Mouse (Mus musculus) forebrain, embryonic 10.5 days (tissue): ENCODE measurements at regions not wholly inside any gene's neighbourhood (a gene's known extent, or its start where the extent isn't known, plus 50 kb on each side); places are given as distances from the start of the nearest gene placed in this dataset.

Experiments used
- DNase-seq: peaks from one replicate; pipeline ENCODE4 v3.0.0-alpha.2; 2017; ENCODE audit warnings: low spot score; ENCODE audit errors: extremely low spot score
- H3K27ac ChIP-seq: fragments of 300-500 bp; sonication (generic); 2 replicates; pipeline ENCODE4 v1.5.1; 2016; ENCODE audit warnings: mild to moderate bottlenecking
- H3K27me3 ChIP-seq: fragments of 300-500 bp; sonication (generic); 2 replicates; pipeline ENCODE4 v1.6.1; 2016; ENCODE audit warnings: mild to moderate bottlenecking; ENCODE audit not compliant: poor library complexity, severe bottlenecking
- H3K36me3 ChIP-seq: fragments of 300-500 bp; sonication (generic); replicated peaks from 2 replicates; pipeline ENCODE4 v1.6.1; 2016; ENCODE audit warnings: mild to moderate bottlenecking, moderate library complexity
- H3K4me1 ChIP-seq: fragments of 300-500 bp; sonication (generic); 2 replicates; pipeline ENCODE4 v1.6.1; 2016
- H3K4me3 ChIP-seq: fragments of 300-500 bp; sonication (generic); 2 replicates; pipeline ENCODE4 v1.5.1; 2016; ENCODE audit warnings: mild to moderate bottlenecking, moderate library complexity
- H3K9me3 ChIP-seq: fragments of 300-500 bp; sonication (generic); 2 replicates; pipeline ENCODE4 v1.6.1; 2016; ENCODE audit warnings: mild to moderate bottlenecking, moderate library complexity
- WGBS: fragments of 180-500 bp; shearing (Covaris S2); methylation state at CpG from one replicate; pipeline ENCODE4 v1.1.7; 2016; 5-methylcytosine and 5-hydroxymethylcytosine counted together

- 86% methylated on average over 1 of the region's 1 CpGs for WGBS
- no peaks in the 10 kb centered on the region for H3K9me3 ChIP-seq
Observed at GRCm38 (mm10) chr13:71342921-71343320, 501.3 kb upstream of the Adamts16 start.

DNA sequence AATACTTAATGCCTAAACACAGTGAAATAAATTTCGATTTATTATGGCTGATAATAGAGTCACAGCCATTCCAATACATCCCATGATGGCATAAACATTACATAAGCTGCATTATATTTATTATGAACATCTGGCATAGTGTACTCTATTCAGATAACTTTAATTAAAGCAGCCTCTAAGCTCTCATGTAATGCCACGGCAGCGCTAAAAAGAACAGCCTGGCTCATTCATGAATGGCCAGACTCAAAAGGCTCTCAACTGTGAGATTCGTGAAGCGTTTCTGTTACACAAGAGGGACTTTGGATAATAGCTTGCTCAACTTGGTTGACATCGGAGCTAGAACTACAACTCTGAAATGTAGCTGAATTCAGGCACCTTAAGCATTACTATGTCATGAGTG lies 497.1 kb upstream of the Adamts16 start:
- DNase-seq, result no peak
- H3K4me3 ChIP-seq, result no peak overlapping the region
- peaks cover 5% of the 10 kb centered on the region for H3K27me3 ChIP-seq
- no peak overlapping the region for H3K27ac ChIP-seq
- peaks cover 10% of the 10 kb centered on the region; the same call in 1 of the 2 replicates for H3K4me1 ChIP-seq
- no peaks in the 10 kb centered on the region for H3K36me3 ChIP-seq
- WGBS, result 49% methylated on average over 6 of the region's 6 CpGs
- no peaks in the 10 kb centered on the region for H3K9me3 ChIP-seq

More at GRCm38 (mm10) chr13:71342921-71343320, 501.3 kb upstream of the Adamts16 start:
- H3K36me3 ChIP-seq, result no peaks in the 10 kb centered on the region
- H3K4me1 ChIP-seq, result peaks cover 10% of the 10 kb centered on the region; the same call in 1 of the 2 replicates
- H3K27ac ChIP-seq, result no peak overlapping the region
- no peak for DNase-seq
- no peaks in the 10 kb centered on the region for H3K27me3 ChIP-seq
- no peak overlapping the region for H3K4me3 ChIP-seq

DNA sequence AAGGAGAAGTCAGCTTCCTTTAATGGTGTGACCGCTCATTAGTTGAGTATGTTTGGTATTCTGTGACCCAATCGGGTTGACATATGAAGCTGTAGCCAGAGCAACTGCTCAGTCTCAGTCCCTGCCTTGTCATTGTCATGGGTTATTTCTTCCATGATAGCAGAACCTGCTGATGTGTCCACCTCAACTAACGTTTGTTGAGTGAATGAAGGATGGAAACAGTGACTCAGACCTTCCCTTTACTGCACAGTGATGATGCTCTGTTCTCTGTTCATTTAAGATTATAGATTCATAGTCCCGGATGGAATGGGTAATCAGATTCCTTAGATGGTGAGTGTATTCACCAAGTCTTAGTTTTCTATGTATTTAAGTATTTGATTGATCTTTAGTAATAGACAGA lies 493.3 kb upstream of the Adamts16 start:
- Histone ChIP-seq H3K4me1 (peaks cover 28% of the 10 kb centered on the region), H3K36me3 (no peaks in the 10 kb centered on the region), H3K9me3 (no peaks in the 10 kb centered on the region), H3K4me3 (no peak overlapping the region), H3K27ac (no peak overlapping the region), H3K27me3 (peaks cover 14% of the 10 kb centered on the region)
- 89% methylated on average over 4 of the region's 4 CpGs for WGBS
- DNase-seq, result no peak

DNA sequence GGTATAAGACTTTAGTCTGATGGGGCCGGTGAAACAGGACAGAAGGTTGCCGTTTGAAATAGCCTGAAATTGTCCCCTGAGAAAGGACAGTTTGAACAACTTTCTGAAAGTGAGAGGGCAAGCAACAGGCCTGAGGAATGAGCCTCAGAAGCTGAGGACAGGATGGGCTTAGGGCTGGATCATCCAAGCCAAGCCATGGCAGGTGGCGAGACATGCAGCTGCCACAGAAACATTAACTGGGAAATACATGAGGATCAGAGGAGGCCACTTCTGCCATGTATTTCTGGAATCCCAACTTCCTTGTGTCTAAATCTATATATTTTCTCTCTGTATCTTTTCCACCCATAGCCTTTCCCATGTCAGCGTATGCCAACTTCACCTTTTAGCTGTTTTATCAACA lies 491.5 kb upstream of the Adamts16 start:
- no peak overlapping the region for H3K27ac ChIP-seq
- H3K4me1 ChIP-seq, result peaks cover 20% of the 10 kb centered on the region
- no peaks in the 10 kb centered on the region for H3K36me3 ChIP-seq
- peaks cover 14% of the 10 kb centered on the region for H3K27me3 ChIP-seq
- H3K9me3 ChIP-seq, result no peaks in the 10 kb centered on the region
- DNase-seq, result no peak
- 89% methylated on average over 4 of the region's 4 CpGs for WGBS
- H3K4me3 ChIP-seq, result no peak overlapping the region

DNA sequence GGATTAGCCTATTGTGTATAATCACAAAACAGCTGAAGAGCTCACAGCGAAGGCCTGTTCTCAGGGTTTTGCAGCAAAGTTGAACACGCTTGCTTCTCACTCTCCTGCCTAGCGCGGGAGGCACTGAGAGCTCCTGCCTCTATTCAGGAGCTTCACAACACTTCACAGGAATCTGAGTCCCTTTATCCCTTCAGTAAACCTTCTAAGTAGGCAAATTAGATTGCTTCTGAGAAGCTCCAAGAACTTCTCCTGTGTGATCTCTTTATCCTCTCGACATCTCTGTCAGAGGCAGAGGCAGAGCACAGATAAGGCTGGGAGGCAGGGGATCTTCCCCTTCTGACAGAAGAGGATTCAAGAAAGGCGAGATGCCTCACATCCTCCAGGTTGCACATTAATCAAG lies 488.7 kb upstream of the Adamts16 start:
- 18% methylated on average over 6 of the region's 6 CpGs for WGBS
- Histone ChIP-seq H3K27ac (no peak overlapping the region), H3K4me1 (peaks cover 20% of the 10 kb centered on the region), H3K27me3 (peaks cover 9% of the 10 kb centered on the region), H3K36me3 (no peaks in the 10 kb centered on the region), H3K4me3 (no peak overlapping the region), H3K9me3 (no peaks in the 10 kb centered on the region)
- DNase-seq, result no peak

DNA sequence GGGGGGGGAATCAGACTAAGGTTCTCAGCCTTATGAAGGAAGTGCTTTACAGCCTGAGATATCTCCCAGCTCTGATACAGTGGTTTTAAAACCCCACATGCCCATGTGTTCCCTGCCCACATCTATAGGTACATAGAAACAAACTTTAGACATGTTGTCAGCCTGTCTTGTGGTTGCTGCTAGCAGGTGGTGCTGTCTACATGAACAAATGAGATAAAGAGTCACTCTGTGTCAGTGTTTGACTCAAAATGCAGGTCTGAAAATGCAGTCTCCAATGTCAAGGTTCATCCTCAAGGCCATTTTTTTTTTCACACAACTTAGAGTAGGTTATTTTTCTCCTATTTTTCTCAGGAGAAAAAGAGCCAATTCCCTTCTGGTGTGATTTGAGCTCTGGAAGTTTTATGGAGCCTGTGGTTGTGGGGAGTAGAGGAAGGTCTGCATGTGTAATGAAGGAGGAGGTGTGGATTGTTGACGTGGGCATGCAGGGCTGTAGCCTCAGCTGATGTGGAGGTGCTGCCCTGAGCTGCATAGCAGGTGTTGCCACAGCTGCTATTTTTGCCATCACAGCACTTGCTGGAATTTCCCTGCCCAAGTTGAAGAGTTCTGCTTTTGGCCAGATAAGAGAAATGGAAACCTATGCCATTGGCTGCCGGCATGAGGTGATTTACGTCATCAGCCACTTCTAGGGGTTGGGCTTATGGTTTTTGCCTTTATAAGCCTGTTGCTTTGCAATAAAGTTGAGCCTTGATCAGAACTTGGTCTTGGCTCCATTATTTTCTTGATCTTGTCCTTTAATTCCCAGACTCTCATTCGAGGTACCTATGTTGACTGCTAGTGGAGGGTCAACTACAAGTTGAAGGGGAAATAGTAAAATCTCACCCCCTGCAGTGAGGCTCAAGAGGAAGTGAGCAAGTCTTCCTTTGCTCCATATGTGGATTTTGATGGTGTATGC lies 486.5 kb upstream of the Adamts16 start:
- DNase-seq, result no peak
- WGBS, result 86% methylated on average over 4 of the region's 4 CpGs
- Histone ChIP-seq H3K4me1 (peaks cover 20% of the 10 kb centered on the region), H3K27ac (no peak overlapping the region), H3K36me3 (no peaks in the 10 kb centered on the region), H3K27me3 (peaks cover 7% of the 10 kb centered on the region), H3K9me3 (no peaks in the 10 kb centered on the region), H3K4me3 (no peak overlapping the region)

GRCm38 (mm10) chr13:71320489-71320888 lies 478.9 kb upstream of the Adamts16 start:
- Histone ChIP-seq H3K27me3 (no peaks in the 10 kb centered on the region), H3K27ac (no peak overlapping the region), H3K4me1 (no peaks in the 10 kb centered on the region), H3K9me3 (no peaks in the 10 kb centered on the region), H3K4me3 (no peak overlapping the region), H3K36me3 (no peaks in the 10 kb centered on the region)
- DNase-seq, result no peak
- WGBS, result 83% methylated on average over 3 of the region's 3 CpGs

- 93% methylated on average over 4 of the region's 4 CpGs for WGBS
- no peak for DNase-seq
- no peaks in the 10 kb centered on the region for H3K9me3 ChIP-seq
- no peak overlapping the region for H3K4me3 ChIP-seq
- no peaks in the 10 kb centered on the region for H3K36me3 ChIP-seq
- no peaks in the 10 kb centered on the region for H3K27me3 ChIP-seq
- no peak overlapping the region for H3K27ac ChIP-seq
- no peaks in the 10 kb centered on the region for H3K4me1 ChIP-seq
Observed at GRCm38 (mm10) chr13:71303956-71304355, 462.3 kb upstream of the Adamts16 start.

DNA sequence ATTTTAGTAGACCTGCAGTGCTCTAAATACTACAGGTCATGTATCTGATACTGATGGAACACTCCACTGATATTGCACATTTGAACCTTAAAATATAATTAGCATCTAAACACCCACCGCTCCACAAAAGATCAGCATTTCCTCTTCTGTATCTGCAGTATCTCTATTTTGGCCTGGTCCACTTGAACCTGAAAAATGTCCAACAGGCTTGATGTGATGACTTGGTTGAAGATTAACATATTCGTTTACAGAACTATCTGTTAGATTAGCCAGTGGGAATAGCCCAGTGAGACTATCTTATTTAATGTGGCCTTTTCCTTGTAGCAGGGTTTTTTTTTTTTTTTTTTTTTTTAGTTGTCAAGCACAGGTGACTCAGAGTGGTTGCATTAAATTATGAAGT lies 434.4 kb upstream of the Adamts16 start:
- H3K27ac ChIP-seq, result no peak overlapping the region
- H3K36me3 ChIP-seq, result no peaks in the 10 kb centered on the region
- no peaks in the 10 kb centered on the region for H3K4me1 ChIP-seq
- no peaks in the 10 kb centered on the region for H3K9me3 ChIP-seq
- DNase-seq, result no peak
- WGBS, result 82% methylated on average over 2 of the region's 2 CpGs
- H3K4me3 ChIP-seq, result no peak overlapping the region
- H3K27me3 ChIP-seq, result no peaks in the 10 kb centered on the region

DNA sequence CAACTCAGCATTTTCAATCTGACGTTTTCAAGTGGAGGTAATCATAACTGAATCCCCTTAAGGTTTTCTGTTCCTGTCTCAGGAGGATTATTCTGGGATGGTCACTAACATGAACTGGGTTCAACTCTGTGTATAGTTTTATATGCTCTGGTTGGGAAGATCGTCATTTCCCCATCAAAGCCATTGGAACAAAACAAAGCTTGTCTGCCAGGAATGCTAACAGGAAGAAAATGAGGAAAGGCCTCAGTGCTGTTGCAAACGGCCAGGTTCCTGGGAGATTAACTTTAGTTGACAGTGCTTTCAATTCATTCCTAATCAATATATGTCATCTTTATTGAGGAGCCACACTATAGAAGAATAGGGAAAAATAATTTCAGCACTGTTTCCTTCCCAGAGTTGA lies 432.5 kb upstream of the Adamts16 start:
- Histone ChIP-seq H3K4me3 (no peak overlapping the region), H3K27ac (no peak overlapping the region), H3K27me3 (no peaks in the 10 kb centered on the region), H3K9me3 (no peaks in the 10 kb centered on the region), H3K4me1 (no peaks in the 10 kb centered on the region), H3K36me3 (no peaks in the 10 kb centered on the region)
- no peak for DNase-seq
- WGBS, result 71% methylated on average over 3 of the region's 3 CpGs

DNA sequence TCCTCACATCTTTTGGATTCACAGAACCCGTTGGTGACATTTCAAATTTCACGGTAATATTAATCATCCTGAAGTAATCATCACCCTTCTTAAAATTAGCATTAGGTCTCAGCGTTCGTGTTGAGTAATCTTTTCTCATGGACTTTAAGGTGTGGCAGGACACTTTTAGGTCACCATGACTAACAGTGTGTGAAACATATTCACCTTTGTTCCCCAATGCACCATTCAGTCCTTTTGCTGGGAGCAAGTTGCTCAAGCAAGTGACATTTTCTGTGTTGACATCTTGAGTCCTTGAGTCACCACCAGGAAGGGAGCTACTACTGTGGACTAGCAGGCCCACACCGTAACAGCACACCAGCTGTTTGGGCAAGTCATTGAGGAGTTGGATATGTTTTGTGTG lies 431.9 kb upstream of the Adamts16 start:
- Histone ChIP-seq H3K27ac (no peak overlapping the region), H3K4me3 (no peak overlapping the region), H3K27me3 (no peaks in the 10 kb centered on the region), H3K36me3 (no peaks in the 10 kb centered on the region), H3K4me1 (no peaks in the 10 kb centered on the region), H3K9me3 (no peaks in the 10 kb centered on the region)
- DNase-seq, result no peak
- 94% methylated on average over 5 of the region's 5 CpGs for WGBS

GRCm38 (mm10) chr13:71273067-71273466 lies 431.5 kb upstream of the Adamts16 start:
- Histone ChIP-seq H3K27ac (no peak overlapping the region), H3K4me3 (no peak overlapping the region), H3K27me3 (no peaks in the 10 kb centered on the region), H3K4me1 (no peaks in the 10 kb centered on the region), H3K9me3 (no peaks in the 10 kb centered on the region), H3K36me3 (no peaks in the 10 kb centered on the region)
- WGBS, result 92% methylated on average over 1 of the region's 1 CpGs
- DNase-seq, result no peak

DNA sequence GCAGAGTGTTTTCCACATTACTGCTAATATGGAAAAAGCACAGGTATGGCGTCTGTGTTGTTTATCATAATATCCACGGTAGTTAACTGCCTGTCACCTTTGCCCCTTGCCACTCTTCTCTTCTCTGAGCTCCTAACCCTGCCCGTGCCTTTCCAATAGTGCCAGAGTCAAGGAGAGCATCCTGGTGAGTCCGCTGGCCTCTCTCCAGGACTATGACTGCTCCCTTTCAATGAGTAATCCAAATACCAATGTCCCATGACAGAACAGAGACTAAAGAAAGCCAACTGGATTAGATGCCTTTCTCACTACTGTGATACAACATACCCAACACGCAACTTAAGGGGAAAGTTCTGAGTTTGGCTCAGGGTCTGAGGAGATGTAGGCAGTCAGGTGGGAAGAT lies 430.8 kb upstream of the Adamts16 start:
- Histone ChIP-seq H3K4me3 (no peak overlapping the region), H3K4me1 (no peaks in the 10 kb centered on the region), H3K36me3 (no peaks in the 10 kb centered on the region), H3K9me3 (no peaks in the 10 kb centered on the region), H3K27ac (no peak overlapping the region), H3K27me3 (no peaks in the 10 kb centered on the region)
- WGBS, result 77% methylated on average over 5 of the region's 5 CpGs
- no peak for DNase-seq
